In genomic region chr9:108090611-108091120, GRCm38 (mm10) we compare ENCODE assay signal across 22 mouse cellular contexts. TPM values are rescaled to one million over a fixed set of nuclear protein-coding genes. Genes with fewer than 3 reads are reported as not detected.
DNase-seq lines count a peak whose midpoint lies in the region; ATAC-seq and TF ChIP-seq lines count a peak whose summit lies in the region.
"Had no signal": no experiment of that assay in that cellular context is flagged by ENCODE, and none has a peak within 500 bp of the region (broad histone marks: within the 10 kb centered on the region; RNA-seq: fewer than 3 reads in every experiment).

No protein-coding gene starts in this region.

- H3K4me2 ChIP-seq in kidney, embryonic 15.5 days, result no peak overlapping the region
- no peak overlapping the region for H3K4me2 ChIP-seq in liver, postnatal 0 days (ENCODE audit: low read depth, low read length)
- H3K4me2 ChIP-seq in liver, embryonic 13.5 days, result no peak overlapping the region
- H3K4me2 ChIP-seq: embryonic facial prominence, embryonic 12.5 days; forebrain, embryonic 15.5 days had no signal

- no peak overlapping the region for H3K4me3 ChIP-seq in kidney, embryonic 15.5 days (replicated peaks)
- H3K4me3 ChIP-seq in liver, adult 2 months (ENCODE audit: insufficient read depth, low read depth, low read length), result no peak overlapping the region
- no peak overlapping the region for H3K4me3 ChIP-seq in liver, postnatal 0 days (ENCODE audit: low read depth, low read length)
- H3K4me3 ChIP-seq in liver, embryonic 13.5 days (replicated peaks), result no peak overlapping the region
- H3K4me3 ChIP-seq: embryonic facial prominence, embryonic 12.5 days; forebrain, embryonic 15.5 days; heart, embryonic 10.5 days had no signal

- TF ChIP-seq POLR2A in liver, adult 2 months (IDR thresholded peaks at IDR 0.05; ENCODE audit: extremely low read depth, insufficient read depth, low read length), result no peak

- H3K27me3 ChIP-seq in kidney, embryonic 15.5 days, result no peaks in the 10 kb centered on the region
- H3K27me3 ChIP-seq in liver, adult 2 months (ENCODE audit: control insufficient read depth, insufficient read depth, low read length), result no peaks in the 10 kb centered on the region
- no peaks in the 10 kb centered on the region for H3K27me3 ChIP-seq in liver, postnatal 0 days (ENCODE audit: insufficient read depth, low read length)
- no peaks in the 10 kb centered on the region for H3K27me3 ChIP-seq in liver, embryonic 13.5 days
- H3K27me3 ChIP-seq: embryonic facial prominence, embryonic 12.5 days; forebrain, embryonic 15.5 days had no signal

- peaks cover 72% of the 10 kb centered on the region for H3K36me3 ChIP-seq in kidney, embryonic 15.5 days
- H3K36me3 ChIP-seq in liver, adult 2 months (ENCODE audit: control insufficient read depth, insufficient read depth, low read length), result peaks cover 32% of the 10 kb centered on the region; the same call in 1 of the 2 replicates
- H3K36me3 ChIP-seq in liver, postnatal 0 days (replicated peaks; ENCODE audit: insufficient read depth, low read length), result peaks cover 74% of the 10 kb centered on the region
- H3K36me3 ChIP-seq in liver, embryonic 13.5 days, result peaks cover 75% of the 10 kb centered on the region

- TF ChIP-seq CTCF in liver, adult 2 months (IDR thresholded peaks at IDR 0.05; ENCODE audit: low read depth, low read length), result no peak
- no peak for TF ChIP-seq CTCF in liver, postnatal 0 days (IDR thresholded peaks at IDR 0.05; ENCODE audit: low read depth)

- no peak overlapping the region for H3K27ac ChIP-seq in kidney, embryonic 15.5 days
- H3K27ac ChIP-seq in liver, adult 2 months (replicated peaks; ENCODE audit: insufficient read depth, low read depth, low read length), result 0 out of 2 replicates have a peak overlapping the region, but pooled peaks have one; percentile 6
- H3K27ac ChIP-seq in liver, postnatal 0 days (ENCODE audit: low read depth), result no peak overlapping the region
- H3K27ac ChIP-seq in liver, embryonic 13.5 days, result peak overlapping the region; percentile 45; the same call in 1 of the 2 replicates
- H3K27ac ChIP-seq: embryonic facial prominence, embryonic 12.5 days; forebrain, embryonic 15.5 days; heart, embryonic 10.5 days had no signal

- WGBS in kidney, embryonic 15.5 days, result 97% methylated on average over 7 of the region's 7 CpGs
- 56% methylated on average over 7 of the region's 7 CpGs for WGBS in liver, adult 2 months
- 91% methylated on average over 7 of the region's 7 CpGs for WGBS in liver, postnatal 0 days (ENCODE audit: insufficient replicate concordance)
- 93% methylated on average over 7 of the region's 7 CpGs for WGBS in liver, embryonic 13.5 days (ENCODE audit: insufficient replicate concordance)

- H3K9ac ChIP-seq in kidney, embryonic 15.5 days, result no peak overlapping the region
- H3K9ac ChIP-seq in liver, adult 2 months (ENCODE audit: low read depth, low read length), result no peak overlapping the region
- no peak overlapping the region for H3K9ac ChIP-seq in liver, postnatal 0 days (replicated peaks)
- no peak overlapping the region for H3K9ac ChIP-seq in liver, embryonic 13.5 days
- H3K9ac ChIP-seq: embryonic facial prominence, embryonic 12.5 days; forebrain, embryonic 15.5 days had no signal

- ATAC-seq in kidney, embryonic 15.5 days (replicated peaks; ENCODE audit: low FRiP score), result no peak
- no peak for ATAC-seq in liver, postnatal 0 days
- no peak for ATAC-seq in liver, embryonic 13.5 days (ENCODE audit: low read depth)
- ATAC-seq: CD4-positive, CD25-positive, alpha-beta regulatory T cell, adult 4 months; forebrain, embryonic 15.5 days had no signal

- peaks cover 3% of the 10 kb centered on the region; the same call in 1 of the 2 replicates for H3K79me2 ChIP-seq in liver, adult 2 months (ENCODE audit: control insufficient read depth, insufficient read depth, low read length)

- H3K4me1 ChIP-seq in kidney, embryonic 15.5 days, result peaks cover 19% of the 10 kb centered on the region
- peaks cover 14% of the 10 kb centered on the region for H3K4me1 ChIP-seq in liver, adult 2 months (ENCODE audit: control insufficient read depth, insufficient read depth, low read length)
- H3K4me1 ChIP-seq in liver, postnatal 0 days (ENCODE audit: insufficient read depth), result peaks cover 17% of the 10 kb centered on the region
- peaks cover 65% of the 10 kb centered on the region for H3K4me1 ChIP-seq in liver, embryonic 13.5 days (replicated peaks)

- no peak for TF ChIP-seq EP300 in liver, postnatal 0 days (IDR thresholded peaks at IDR 0.05; ENCODE audit: low read depth)

- no peaks in the 10 kb centered on the region for H3K9me3 ChIP-seq in kidney, embryonic 15.5 days (replicated peaks)
- H3K9me3 ChIP-seq in liver, postnatal 0 days (ENCODE audit: low read length), result no peaks in the 10 kb centered on the region
- no peaks in the 10 kb centered on the region for H3K9me3 ChIP-seq in liver, embryonic 13.5 days (replicated peaks)
- H3K9me3 ChIP-seq: embryonic facial prominence, embryonic 12.5 days; forebrain, embryonic 15.5 days; G1E; heart, embryonic 10.5 days had no signal

- peak; percentile 88 for DNase-seq in kidney, adult 11 months
- DNase-seq in liver, adult 2 months (ENCODE audit: extremely low read depth, low read depth, low spot score), result no peak
- no peak for DNase-seq in liver, postnatal 0 days
- peak; percentile 74 for DNase-seq in kidney, postnatal 14 days
- no peak for DNase-seq in liver, embryonic 13.5 days
- DNase-seq in gastrocnemius, postnatal 10 days, result no peak
- DNase-seq in cerebellum, adult 18-20 months, result no peak
- DNase-seq: adrenal gland, postnatal 10 days; B cell, adult 2 months; cerebellum, adult 11 months; cerebellum, adult 9-10 months; cerebellum, postnatal 25 days; heart, adult 18-20 months; heart, postnatal 10 days; heart, postnatal 4 days had no signal

RNA-seq across cellular contexts. Expression of gene Apeh, which starts 3.7 kb away (rescaled TPM):
- 67.7 and 76.6 TPM in 2 replicates for polyA plus RNA-seq in kidney, embryonic 15.5 days (2015; fragmentation: Nextera tagmentation; extraction: Ambion mirVana)
- 53.3 and 54.3 TPM in 2 replicates for total RNA-seq in liver, adult 2 months (2014; rRNA removed)
- polyA plus RNA-seq in liver, adult 2 months (2012; rRNA removed), result 89.0 and 116 TPM in 2 replicates
- polyA plus RNA-seq in liver, postnatal 0 days (2015; fragmentation: Nextera tagmentation; extraction: Ambion mirVana), result 67.7 and 75.2 TPM in 2 replicates
- polyA plus RNA-seq in liver, embryonic 13.5 days (2015; fragmentation: Nextera tagmentation; extraction: Ambion mirVana), result 176 and 195 TPM in 2 replicates
- 10 to 100 TPM; 33.9 to 36.6 TPM for total RNA-seq in gastrocnemius, postnatal 10 days (2021)

RNA-seq across cellular contexts. Expression of gene Rnf123, which starts 7.5 kb away (rescaled TPM):
- 25.2 and 33.4 TPM in 2 replicates for polyA plus RNA-seq in kidney, embryonic 15.5 days (2015; fragmentation: Nextera tagmentation; extraction: Ambion mirVana)
- total RNA-seq in liver, adult 2 months (2014; rRNA removed), result 19.6 and 29.6 TPM in 2 replicates
- polyA plus RNA-seq in liver, adult 2 months (2012; rRNA removed), result 79.8 and 97.5 TPM in 2 replicates
- polyA plus RNA-seq in liver, postnatal 0 days (2015; fragmentation: Nextera tagmentation; extraction: Ambion mirVana), result 45.2 and 50.1 TPM in 2 replicates
- polyA plus RNA-seq in liver, embryonic 13.5 days (2015; fragmentation: Nextera tagmentation; extraction: Ambion mirVana), result 80.8 and 88.0 TPM in 2 replicates
- total RNA-seq in gastrocnemius, postnatal 10 days (2021), result 100 to 1,000 TPM; 153 to 172 TPM

RNA-seq across cellular contexts. Expression of gene Mst1, which starts 10.4 kb away (rescaled TPM):
- 0.45 and 0.55 TPM in 2 replicates for polyA plus RNA-seq in kidney, embryonic 15.5 days (2015; fragmentation: Nextera tagmentation; extraction: Ambion mirVana)
- total RNA-seq in liver, adult 2 months (2014; rRNA removed), result 143 and 177 TPM in 2 replicates
- 203 and 264 TPM in 2 replicates for polyA plus RNA-seq in liver, adult 2 months (2012; rRNA removed)
- 81.4 and 93.0 TPM in 2 replicates for polyA plus RNA-seq in liver, postnatal 0 days (2015; fragmentation: Nextera tagmentation; extraction: Ambion mirVana)
- 15.5 and 18.6 TPM in 2 replicates for polyA plus RNA-seq in liver, embryonic 13.5 days (2015; fragmentation: Nextera tagmentation; extraction: Ambion mirVana)
- total RNA-seq in gastrocnemius, postnatal 10 days (2021), result under 1 TPM in 1 of 2 experiments, not detected in 1; 0.11 TPM
- total RNA-seq: heart, postnatal 10 days; heart, postnatal 4 days had no signal
- polyA plus RNA-seq: forebrain, embryonic 15.5 days; heart, embryonic 14.5 days had no signal

RNA-seq across cellular contexts. Expression of gene Amigo3, which starts 37.7 kb away (rescaled TPM):
- 2.2 and 2.7 TPM in 2 replicates for polyA plus RNA-seq in kidney, embryonic 15.5 days (2015; fragmentation: Nextera tagmentation; extraction: Ambion mirVana)
- total RNA-seq in liver, adult 2 months (2014; rRNA removed), result 0.37 and 0.47 TPM in 2 replicates
- 1.2 and 2.8 TPM in 2 replicates for polyA plus RNA-seq in liver, adult 2 months (2012; rRNA removed)
- 0.59 and 0.86 TPM in 2 replicates for polyA plus RNA-seq in liver, postnatal 0 days (2015; fragmentation: Nextera tagmentation; extraction: Ambion mirVana)
- polyA plus RNA-seq in liver, embryonic 13.5 days (2015; fragmentation: Nextera tagmentation; extraction: Ambion mirVana), result 1.2 and 1.4 TPM in 2 replicates
- 1 to 10 TPM; 2.6 to 3.6 TPM for total RNA-seq in gastrocnemius, postnatal 10 days (2021)

RNA-seq across cellular contexts. Expression of gene Gmppb, which starts 41.6 kb away (rescaled TPM):
- polyA plus RNA-seq in kidney, embryonic 15.5 days (2015; fragmentation: Nextera tagmentation; extraction: Ambion mirVana), result 25.9 and 30.3 TPM in 2 replicates
- total RNA-seq in liver, adult 2 months (2014; rRNA removed), result 14.0 and 54.7 TPM in 2 replicates
- polyA plus RNA-seq in liver, adult 2 months (2012; rRNA removed), result 16.5 and 21.4 TPM in 2 replicates
- polyA plus RNA-seq in liver, postnatal 0 days (2015; fragmentation: Nextera tagmentation; extraction: Ambion mirVana), result 12.2 and 12.6 TPM in 2 replicates
- 21.0 TPM in 2 replicates for polyA plus RNA-seq in liver, embryonic 13.5 days (2015; fragmentation: Nextera tagmentation; extraction: Ambion mirVana)
- 10 to 100 TPM in 1 of 2 experiments, 1 to 10 TPM in 1; 8.6 to 10.6 TPM for total RNA-seq in gastrocnemius, postnatal 10 days (2021)

Comparison
In these comparisons a context has a peak if more than half of its experiments do, and no peak if none do; other contexts are left out.
1. H3K27ac ChIP-seq: peak in liver, adult 2 months (single experiment) and liver, embryonic 13.5 days (single experiment); none in kidney, embryonic 15.5 days (single experiment) and liver, postnatal 0 days (single experiment).
2. DNase-seq: peak in kidney, adult 11 months (single experiment) and kidney, postnatal 14 days (single experiment); none in liver, adult 2 months (single experiment), liver, postnatal 0 days (single experiment), liver, embryonic 13.5 days (single experiment), gastrocnemius, postnatal 10 days (single experiment) and cerebellum, adult 18-20 months (0 of 2).
3. RNA of gene Mst1, which starts 10.4 kb away (polyA plus RNA-seq): 203 to 264 TPM in liver, adult 2 months, 81.4 to 93.0 TPM in liver, postnatal 0 days and 15.5 to 18.6 TPM in liver, embryonic 13.5 days; 0.45 to 0.55 TPM in kidney, embryonic 15.5 days; every median in the first group is over 10 times any median in the second.